Mouse (Mus musculus) ovary, postnatal 14 days (tissue): ENCODE results near the gene Cfap74.

ENCODE experiments used
- DNase-seq: peaks from one replicate; pipeline ENCODE4 v3.0.0; 2022; ENCODE audit warnings: low spot score

Cfap74 gene

DNA sequence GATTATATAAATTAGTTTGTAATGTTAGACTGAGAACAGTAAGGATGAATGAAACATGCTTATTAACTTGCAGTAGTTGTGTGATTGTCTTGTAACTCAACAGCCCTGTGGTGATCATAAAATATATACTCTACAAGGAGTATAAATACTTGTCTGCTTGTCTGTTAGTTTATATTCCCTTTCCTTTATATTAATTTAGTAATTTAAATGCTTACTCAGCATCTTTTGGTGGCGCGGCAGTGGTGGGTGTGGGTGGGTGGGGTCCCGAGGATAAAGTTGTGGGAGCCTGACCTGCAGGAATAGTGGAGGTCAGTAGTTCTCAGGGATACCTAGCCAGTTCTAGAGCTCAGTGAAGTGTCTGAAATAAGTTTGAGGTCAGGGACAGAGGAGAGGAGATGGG lies 89.0 kb downstream of the Cfap74 start:
- DNase-seq = no peak

DNA sequence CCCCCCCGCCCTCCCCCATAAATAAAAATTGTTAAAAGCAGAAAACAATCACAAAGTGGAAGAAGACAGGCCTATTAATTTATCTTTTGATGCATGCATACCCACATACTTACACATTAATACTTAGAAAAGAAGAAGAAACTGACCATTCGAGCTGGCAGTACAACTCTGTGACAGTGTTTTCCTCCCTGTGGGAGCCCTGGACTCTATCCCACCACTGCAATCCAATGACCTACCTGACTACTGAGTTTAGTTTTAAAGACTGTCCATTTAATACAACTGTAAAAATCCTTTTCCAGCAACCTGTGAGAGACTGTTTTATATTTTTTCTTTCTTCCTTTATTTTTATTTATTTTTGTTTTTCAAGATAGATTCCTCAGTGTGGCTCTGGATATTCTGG lies 92.1 kb downstream of the Cfap74 start:
- DNase-seq = no peak

DNA sequence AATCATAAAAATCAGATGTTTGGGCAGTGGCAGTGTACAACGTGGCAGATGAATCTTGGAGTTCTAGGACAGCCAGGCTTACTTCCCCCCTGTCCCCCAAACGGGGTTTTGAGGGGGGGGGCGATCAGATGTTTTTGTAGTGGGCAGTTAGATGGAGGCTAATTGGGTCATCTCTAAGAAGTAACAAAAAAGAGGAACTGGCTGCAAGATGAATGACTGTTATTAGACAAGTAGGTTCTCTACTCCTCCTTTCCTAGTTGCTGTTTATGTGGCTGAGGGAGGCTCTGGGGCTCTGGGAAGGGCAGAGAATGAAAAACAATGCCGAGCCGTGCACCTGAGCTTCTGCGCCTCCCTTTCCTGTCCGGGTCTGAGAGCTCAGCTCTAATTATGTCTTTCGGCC lies 96.1 kb downstream of the Cfap74 start:
- DNase-seq = no peak

DNA sequence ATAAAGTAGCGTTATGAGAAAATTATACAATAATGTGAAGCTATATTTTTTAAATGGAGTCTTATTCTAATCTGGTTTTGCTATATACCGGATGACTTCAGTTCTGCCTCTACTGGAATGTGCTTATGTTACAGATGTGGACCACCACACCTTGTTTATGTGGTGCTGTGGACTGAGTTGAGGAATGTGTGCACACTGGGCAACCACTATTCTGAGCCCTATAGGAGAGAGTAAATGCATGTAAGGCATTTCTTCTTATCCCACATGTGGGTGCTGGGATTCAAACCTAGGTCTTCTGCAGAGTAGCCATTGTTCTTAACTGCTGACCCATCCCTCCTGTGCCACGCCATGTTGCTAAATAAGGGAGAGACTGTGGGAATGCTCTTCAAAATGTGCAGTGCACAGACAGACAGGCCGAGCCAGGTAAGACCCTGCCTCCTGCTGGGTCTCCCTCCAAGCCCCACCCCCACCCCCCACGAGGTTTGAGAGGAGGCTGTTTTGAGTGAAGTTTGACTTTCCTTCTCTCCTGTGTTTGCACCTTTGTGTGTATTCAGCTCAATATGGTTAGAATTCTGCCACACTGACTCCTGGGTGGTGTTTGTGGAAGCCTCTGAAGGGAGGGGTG lies 96.8 kb downstream of the Cfap74 start:
- no peak for DNase-seq

DNA sequence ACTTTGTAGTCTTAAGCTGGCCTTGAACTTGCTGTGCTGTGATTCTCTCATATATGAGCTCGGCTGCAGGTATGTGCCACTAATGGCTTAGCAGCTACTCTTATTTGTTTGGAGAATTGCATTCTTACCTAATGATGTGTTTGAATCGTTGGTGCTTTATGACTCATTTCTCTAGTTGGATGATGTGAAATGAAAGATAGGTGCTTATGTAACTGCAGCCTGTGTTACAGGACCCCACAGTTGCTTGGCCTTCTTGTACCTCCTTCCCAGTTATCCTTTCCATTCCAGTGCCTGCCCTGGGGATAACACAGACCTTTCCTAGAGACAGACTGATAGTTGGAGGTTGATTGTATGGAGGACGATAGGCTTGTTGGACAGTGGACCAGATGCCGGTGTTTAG lies 99.6 kb downstream of the Cfap74 start:
- DNase-seq = no peak

DNA sequence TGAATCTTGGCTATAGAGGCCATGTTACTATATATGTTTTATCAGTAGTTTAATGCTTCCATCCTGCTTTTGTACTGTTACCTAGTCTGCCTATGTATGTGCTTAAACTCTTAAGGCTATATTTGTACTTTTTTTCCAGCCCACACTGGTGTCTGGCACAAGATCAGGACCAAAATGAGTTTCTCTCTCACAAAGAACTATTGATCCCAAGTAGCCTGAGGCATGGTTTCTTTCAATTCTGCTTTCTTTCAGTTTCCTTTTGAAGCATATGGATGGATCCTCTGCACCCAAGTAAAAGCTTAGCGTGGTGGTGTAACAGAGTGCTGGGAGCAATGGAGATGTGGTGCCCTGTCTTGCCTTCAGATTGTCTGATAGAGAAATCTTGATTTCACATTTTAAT lies 102.0 kb downstream of the Cfap74 start:
- no peak for DNase-seq

DNA sequence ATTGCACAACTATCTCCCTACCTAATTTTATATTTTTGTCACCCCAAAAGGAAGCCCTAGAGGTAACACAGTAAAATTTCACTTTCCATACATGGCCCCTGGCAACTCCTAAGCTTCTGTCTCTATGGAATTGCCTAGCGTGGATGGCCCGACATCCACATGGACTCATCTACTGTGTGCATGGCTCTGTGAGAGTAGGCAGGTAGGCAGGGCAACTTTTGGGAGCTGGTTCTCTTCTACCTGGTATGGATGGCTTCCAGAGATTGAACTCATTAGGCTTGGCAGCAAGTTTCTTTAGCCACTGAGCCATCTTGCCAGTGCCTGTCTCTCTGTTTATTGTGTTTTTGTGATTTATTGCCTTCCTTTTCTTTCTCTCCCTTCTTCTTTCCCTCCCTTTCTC lies 105.8 kb downstream of the Cfap74 start:
- DNase-seq = no peak
